Mouse (Mus musculus) olfactory bulb, adult 2 months (tissue): ENCODE data around the gene Cyp2s1.

Experiments
- CTCF ChIP-seq: fragments of 200-500 bp; IDR thresholded peaks from 2 replicates; pipeline ENCODE4 v1.5.1; 2012; ENCODE audit warnings: low read depth, mild to moderate bottlenecking, low read length, moderate library complexity; ENCODE audit not compliant: insufficient read depth
- POLR2A ChIP-seq: fragments of 200-500 bp; IDR thresholded peaks from 2 replicates; pipeline ENCODE4 v1.6.1; 2012; ENCODE audit warnings: mild to moderate bottlenecking, low read depth, low read length, moderate library complexity; ENCODE audit not compliant: insufficient read depth

DNA sequence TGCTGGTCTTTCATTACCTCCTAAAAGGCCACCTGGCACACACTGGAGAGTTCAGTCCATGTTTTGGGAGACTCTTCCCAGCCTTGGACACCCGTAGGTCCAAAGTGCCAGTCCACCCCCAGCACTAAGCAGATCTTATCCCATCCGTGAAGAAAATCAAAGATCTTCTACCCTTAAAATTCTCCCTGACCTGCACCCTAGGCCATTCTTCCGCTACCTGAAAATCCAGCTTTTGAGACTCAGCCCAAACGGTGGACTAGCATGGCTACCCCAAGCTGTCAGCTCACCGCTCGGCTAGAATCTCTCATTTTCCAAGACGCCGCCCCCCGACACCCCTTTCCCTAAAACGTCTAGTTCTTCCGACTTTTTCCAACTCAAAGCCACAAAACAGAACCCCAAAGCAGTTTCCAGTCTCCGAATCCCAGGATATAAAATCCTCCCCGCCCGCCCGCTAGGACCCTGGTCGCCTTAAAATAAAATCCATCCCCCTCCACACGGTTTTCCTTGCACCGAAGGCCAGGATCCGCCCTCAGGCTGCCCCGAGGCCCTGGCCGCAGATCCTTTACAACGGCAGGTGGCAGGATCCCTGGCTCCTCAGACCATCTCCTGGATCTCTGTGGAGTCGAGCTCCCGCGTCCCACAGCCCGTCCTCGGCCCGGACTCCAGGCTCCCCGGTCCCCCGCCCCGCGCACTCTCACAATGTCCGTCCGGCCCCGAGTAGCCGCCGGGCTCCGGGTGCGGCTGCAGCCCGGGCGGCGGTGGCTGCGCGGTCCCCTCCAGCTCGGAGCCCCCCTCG is 62.9 kb downstream of the Cyp2s1 start:
- TF ChIP-seq POLR2A (no peak), CTCF (no peak; the same call in 1 of the 2 replicates)
